Mouse (Mus musculus) MEL (cell line): ENCODE data around the gene Asb1.
A peak's percentile ranks its signal among the peaks of the same experiment; 100 is the strongest.

Source experiments
- CHD1 ChIP-seq: IDR thresholded peaks from 2 replicates; pipeline ENCODE4 v1.6.1; 2012; ENCODE audit warnings: low read depth, mild to moderate bottlenecking, inconsistent platforms, low read length, improper control_type of control experiment
- CHD2 ChIP-seq: IDR thresholded peaks from 2 replicates; pipeline ENCODE4 v1.6.1; 2011; ENCODE audit warnings: low read length, improper control_type of control experiment
- CTCF ChIP-seq, 3 experiments: IDR thresholded peaks in 2 of 3; conservative IDR thresholded peaks in 1 of 3; 2 replicates each; pipeline ENCODE4 v1.5.1; 2011 to 2012; ENCODE audit warnings: low read length in 3 of 3, low read depth in 2 of 3, mild to moderate bottlenecking in 2 of 3, improper control_type of control experiment in 1 of 3, inconsistent platforms in 1 of 3, mixed read lengths in 1 of 3, moderate library complexity in 1 of 3; ENCODE audit not compliant: control insufficient read depth in 1 of 3, insufficient read depth in 1 of 3, poor library complexity in 1 of 3, severe bottlenecking in 1 of 3
- GATA1 ChIP-seq: IDR thresholded peaks from 2 replicates; pipeline ENCODE4 v1.6.1; 2011; ENCODE audit warnings: low read depth, low read length, improper control_type of control experiment
- HCFC1 ChIP-seq: IDR thresholded peaks from 2 replicates; pipeline ENCODE4 v1.6.1; 2012; ENCODE audit warnings: low read depth, mild to moderate bottlenecking, inconsistent platforms, low read length, improper control_type of control experiment, moderate library complexity
- MAFK ChIP-seq: IDR thresholded peaks from 2 replicates; pipeline ENCODE4 v1.6.1; 2011; ENCODE audit warnings: low read depth, mild to moderate bottlenecking, low read length, improper control_type of control experiment, borderline replicate concordance
- MAZ ChIP-seq: IDR thresholded peaks from 2 replicates; pipeline ENCODE4 v1.6.1; 2012; ENCODE audit warnings: low read depth, mild to moderate bottlenecking, inconsistent platforms, low read length, improper control_type of control experiment
- POLR2A ChIP-seq, 2 experiments: IDR thresholded peaks; 2 replicates each; pipeline ENCODE4 v1.6.1; 2011 to 2012; ENCODE audit warnings: low read length in 2 of 2, mild to moderate bottlenecking in 2 of 2, control low read depth in 1 of 2, improper control_type of control experiment in 1 of 2, low read depth in 1 of 2, moderate library complexity in 1 of 2; ENCODE audit not compliant: control insufficient read depth in 1 of 2, insufficient read depth in 1 of 2, poor library complexity in 1 of 2
- POLR2AphosphoS2 ChIP-seq: IDR thresholded peaks from 2 replicates; pipeline ENCODE4 v1.6.1; 2011; ENCODE audit warnings: low read length, improper control_type of control experiment
- RCOR1 ChIP-seq: IDR thresholded peaks from 2 replicates; pipeline ENCODE4 v1.6.1; 2012; ENCODE audit warnings: low read depth, mild to moderate bottlenecking, inconsistent platforms, low read length, improper control_type of control experiment
- USF1 ChIP-seq: IDR thresholded peaks from 2 replicates; pipeline ENCODE4 v1.6.1; 2014; ENCODE audit warnings: low read depth, mild to moderate bottlenecking, inconsistent platforms, low read length, improper control_type of control experiment, moderate library complexity
- USF2 ChIP-seq, 2 experiments: IDR thresholded peaks; 2 replicates each; pipeline ENCODE4 v1.6.1; 2011 to 2012; ENCODE audit warnings: improper control_type of control experiment in 2 of 2, low read length in 2 of 2, borderline replicate concordance in 1 of 2, inconsistent platforms in 1 of 2, low read depth in 1 of 2, mild to moderate bottlenecking in 1 of 2; ENCODE audit not compliant: insufficient read depth in 1 of 2
- ZMIZ1 ChIP-seq: IDR thresholded peaks from 2 replicates; pipeline ENCODE4 v1.6.1; 2012; ENCODE audit warnings: low read depth, mild to moderate bottlenecking, inconsistent platforms, low read length, improper control_type of control experiment, moderate library complexity

- TF ChIP-seq MAFK (no peak), POLR2A (IDR thresholded peaks at IDR 0.05; ENCODE audit: control insufficient read depth in 1 of 2, insufficient read depth in 1 of 2, low read depth in 1 of 2, low read length in 2 of 2, poor library complexity in 1 of 2) (no peak), POLR2AphosphoS2 (no peak), CTCF (IDR thresholded peaks at IDR 0.05 in 2 of 3, conservative IDR thresholded peaks at IDR 0.05 in 1 of 3; ENCODE audit: control insufficient read depth in 1 of 3, insufficient read depth in 1 of 3, low read depth in 2 of 3, low read length in 3 of 3, poor library complexity in 1 of 3, severe bottlenecking in 1 of 3) (peak; percentile 56 to 63 (median 57)), RCOR1 (no peak), CHD2 (no peak), USF2 (IDR thresholded peaks at IDR 0.05; ENCODE audit: borderline replicate concordance in 1 of 2, insufficient read depth in 1 of 2, low read depth in 1 of 2, low read length in 2 of 2) (no peak), USF1 (no peak), MAZ (no peak), ZMIZ1 (no peak), CHD1 (no peak), GATA1 (no peak), HCFC1 (no peak)
Observed at GRCm38 (mm10) chr1:91533961-91534723, 6.2 kb upstream of the Asb1 start.
